Mouse (Mus musculus) heart, postnatal 4 days (tissue): Measurements from ENCODE around the gene Gm49321. TPM values are rescaled to one million over a fixed set of nuclear protein-coding genes. Genes with fewer than 3 reads are reported as not detected.

ENCODE experiments used
- DNase-seq: peaks from one replicate; pipeline ENCODE4 v3.0.0; 2021
- total RNA-seq, 2 experiments: library from RNA; stranded (reverse); gene quantifications; 2 replicates each; pipeline ENCODE4 v1.2.3; 2021

Gm49321 gene
- total RNA-seq = 1 to 10 TPM; 7.1 to 7.6 TPM

DNA sequence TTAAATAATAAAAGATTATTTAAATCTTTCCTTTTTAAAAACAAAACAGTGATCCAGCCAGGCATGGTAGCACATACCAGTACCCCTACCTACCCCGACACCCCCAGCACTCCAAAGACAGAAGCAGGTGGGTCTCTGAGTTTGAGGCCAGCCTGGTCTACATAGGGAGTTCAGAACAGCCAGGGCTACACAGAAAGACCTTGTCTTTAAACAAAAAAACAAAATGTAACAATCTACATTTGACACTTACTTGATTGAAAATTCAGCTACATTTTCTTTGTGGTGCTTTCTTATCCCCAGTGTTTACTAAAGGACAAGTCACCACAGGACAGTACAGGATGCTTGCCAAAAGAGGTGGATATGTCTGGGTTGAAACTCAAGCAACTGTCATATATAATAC is at the start of gene Gm49321:
Gene Gm49321, plus strand, starts transcription at position 301 of the 400 bp plus-strand sequence.
- DNase-seq = no peak

DNA sequence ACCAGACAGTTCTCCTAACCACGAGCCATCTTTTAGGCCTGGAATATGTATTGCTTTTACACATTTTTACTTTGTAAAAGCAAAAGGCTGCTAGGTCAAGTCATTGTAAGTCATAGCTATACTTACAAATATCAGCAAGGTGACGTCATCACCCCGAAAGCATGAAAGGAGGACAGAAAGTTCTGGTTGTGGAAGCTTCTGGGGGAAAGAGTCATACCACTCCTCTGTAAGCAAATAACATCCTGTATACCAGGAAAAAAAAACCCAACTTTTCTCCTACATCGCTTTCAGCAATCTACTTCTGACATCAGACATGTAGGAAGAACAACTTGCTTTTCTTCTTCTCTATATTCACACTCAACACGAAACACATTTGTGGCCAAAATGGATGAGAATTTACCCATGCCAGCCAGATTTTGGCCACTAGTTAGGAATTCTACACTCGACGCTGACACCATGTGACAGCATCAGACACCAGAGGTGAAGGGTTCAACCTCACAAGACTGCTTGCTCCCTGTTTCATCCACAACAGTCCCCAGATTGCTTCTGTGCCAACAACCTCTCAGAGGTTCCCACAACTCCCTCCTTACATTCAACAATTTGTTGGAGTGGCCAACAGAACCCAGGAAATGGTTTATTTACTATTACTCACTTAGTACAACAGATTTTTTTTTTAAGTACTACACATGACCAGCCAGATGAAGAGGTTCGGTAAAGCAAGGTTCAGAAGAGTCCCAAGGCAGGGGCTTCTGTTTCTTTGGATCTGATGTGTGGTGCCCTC is 49.3 kb upstream of the Gm49321 start:
- no peak for DNase-seq

DNA sequence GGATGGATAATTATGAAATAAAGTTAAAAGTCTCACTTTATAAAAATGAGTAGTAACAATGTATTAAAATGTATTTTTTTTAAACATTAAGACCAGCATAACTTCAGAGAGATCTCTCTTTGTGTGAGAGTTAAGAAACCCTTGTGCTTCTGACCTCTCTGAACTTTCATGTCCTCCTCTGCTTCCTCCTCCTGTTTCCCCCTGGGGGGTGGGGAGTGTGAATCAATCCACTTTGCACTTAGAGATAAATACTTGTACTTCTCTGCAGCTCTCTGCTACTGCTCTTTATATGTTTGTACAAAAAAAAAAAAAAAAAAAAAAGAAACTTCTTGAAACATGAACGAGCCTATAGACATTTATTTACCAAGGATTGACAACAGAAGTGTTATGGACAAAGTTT is 47.9 kb upstream of the Gm49321 start:
- no peak for DNase-seq

DNA sequence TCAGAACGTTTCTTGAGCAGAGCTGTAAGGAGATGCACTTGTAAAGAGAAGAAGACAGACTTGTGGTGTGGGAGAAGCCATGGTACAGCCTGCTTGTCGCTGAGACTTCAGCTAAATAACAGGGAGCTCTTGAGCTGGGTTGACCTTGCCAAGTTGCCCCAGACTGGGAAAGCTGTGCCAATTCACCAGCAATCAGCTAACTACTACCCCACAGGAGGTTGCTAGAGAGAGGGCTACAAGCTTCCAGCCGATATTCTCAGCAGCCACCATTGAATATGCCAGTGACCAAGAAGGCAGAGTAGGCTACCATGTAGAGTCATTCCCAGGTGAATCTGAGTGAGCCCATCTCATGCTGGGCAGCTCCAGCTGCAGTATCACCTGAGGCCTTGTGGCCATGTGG is 47.4 kb upstream of the Gm49321 start:
- no peak for DNase-seq

DNA sequence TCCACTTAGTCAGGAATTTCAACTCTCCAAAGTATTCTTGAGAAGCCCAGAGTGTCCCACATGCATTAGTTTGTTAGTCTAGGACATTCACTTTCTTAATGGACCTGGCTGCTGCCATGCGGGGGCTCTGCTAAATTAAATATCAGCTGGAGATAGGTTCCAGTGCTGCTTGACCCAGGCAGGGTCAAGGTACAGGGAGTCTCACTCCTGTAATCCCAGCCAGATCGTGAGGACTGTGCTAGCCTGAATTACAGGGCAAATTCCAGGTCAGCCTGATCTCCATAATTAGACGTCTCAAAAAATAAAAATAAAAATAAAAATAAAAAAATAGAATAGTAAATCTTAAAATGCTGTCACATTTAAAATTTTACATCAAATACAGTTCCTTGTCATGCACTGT is 44.8 kb upstream of the Gm49321 start:
- DNase-seq = no peak

GRCm38 (mm10) chr12:73894838-73895237 is 42.6 kb upstream of the Gm49321 start:
- no peak for DNase-seq

- DNase-seq = no peak
Observed at GRCm38 (mm10) chr12:73895674-73896073, 41.8 kb upstream of the Gm49321 start.

DNA sequence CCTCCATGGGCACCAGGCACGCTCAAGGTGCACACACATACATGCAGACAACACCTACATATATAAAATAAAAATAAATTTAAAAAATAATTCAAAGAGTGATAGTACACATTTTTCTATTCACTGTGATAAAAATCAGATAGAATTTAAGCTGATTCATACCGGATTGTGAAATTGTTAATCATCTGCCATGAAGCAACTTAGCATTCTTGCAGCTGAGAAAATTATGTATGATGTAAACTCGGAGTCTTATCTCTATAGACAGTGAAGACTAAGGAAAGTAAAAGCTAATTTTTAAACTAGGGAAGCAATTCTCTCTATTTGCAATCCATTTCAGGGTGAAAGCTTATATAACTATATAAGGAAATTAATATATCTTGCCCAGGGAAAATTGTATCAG is 41.0 kb upstream of the Gm49321 start:
- DNase-seq = no peak

GRCm38 (mm10) chr12:73898281-73898680 is 39.2 kb upstream of the Gm49321 start:
- DNase-seq = no peak

GRCm38 (mm10) chr12:73904133-73904934 is 33.1 kb upstream of the Gm49321 start:
- no peak for DNase-seq

- DNase-seq = no peak
Observed at GRCm38 (mm10) chr12:73905041-73905440, 32.4 kb upstream of the Gm49321 start.

DNA sequence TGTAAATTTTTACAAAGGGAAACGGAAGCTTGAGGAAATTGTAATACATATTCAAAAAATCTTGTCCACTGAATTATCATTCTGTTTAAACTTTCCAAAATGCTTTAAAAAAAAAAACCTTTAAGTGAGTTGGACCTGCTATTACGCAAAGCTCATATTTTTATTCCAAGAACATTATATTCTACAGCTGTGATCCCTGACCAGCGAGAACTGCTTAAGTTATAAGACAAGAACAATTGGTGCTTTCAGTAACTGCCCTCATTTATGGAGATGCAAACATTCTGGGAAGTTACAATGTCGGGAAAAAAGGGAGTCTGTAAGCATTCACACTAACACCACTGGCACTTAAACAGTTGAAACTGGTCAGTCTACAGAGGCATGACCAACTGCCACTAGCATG is 31.9 kb upstream of the Gm49321 start:
- DNase-seq = no peak

DNA sequence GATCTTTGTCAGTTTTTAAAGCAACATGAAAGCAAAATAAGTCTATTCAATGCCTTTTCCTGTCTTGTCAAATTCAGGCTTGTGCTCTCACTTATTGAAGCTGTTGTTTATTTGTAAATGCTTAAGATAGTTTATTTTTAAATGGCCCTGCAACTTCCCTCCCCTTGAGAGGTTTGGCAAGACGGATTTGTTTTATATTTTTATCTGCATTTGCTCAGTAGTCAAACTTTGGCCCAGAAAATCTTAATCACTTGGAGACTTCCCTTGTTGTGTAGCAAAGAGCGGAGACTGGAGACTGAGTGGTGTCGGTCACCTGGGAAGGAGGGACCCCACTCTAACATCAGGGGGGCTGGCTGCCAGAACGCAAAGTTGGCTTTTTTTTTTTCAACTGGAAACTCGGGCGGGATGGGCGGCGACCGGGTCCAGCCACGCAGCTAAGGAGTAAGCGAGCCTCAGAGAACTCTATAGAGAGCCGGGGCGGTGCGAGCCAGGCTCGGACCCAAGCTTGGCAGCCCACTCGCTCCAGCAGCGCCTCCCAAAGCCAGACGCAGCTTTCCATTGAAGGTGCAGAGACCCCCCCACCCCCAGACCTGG is 30.3 kb upstream of the Gm49321 start:
- no peak for DNase-seq

GRCm38 (mm10) chr12:73907673-73908150 is 29.7 kb upstream of the Gm49321 start:
- DNase-seq = peak; percentile 97

DNA sequence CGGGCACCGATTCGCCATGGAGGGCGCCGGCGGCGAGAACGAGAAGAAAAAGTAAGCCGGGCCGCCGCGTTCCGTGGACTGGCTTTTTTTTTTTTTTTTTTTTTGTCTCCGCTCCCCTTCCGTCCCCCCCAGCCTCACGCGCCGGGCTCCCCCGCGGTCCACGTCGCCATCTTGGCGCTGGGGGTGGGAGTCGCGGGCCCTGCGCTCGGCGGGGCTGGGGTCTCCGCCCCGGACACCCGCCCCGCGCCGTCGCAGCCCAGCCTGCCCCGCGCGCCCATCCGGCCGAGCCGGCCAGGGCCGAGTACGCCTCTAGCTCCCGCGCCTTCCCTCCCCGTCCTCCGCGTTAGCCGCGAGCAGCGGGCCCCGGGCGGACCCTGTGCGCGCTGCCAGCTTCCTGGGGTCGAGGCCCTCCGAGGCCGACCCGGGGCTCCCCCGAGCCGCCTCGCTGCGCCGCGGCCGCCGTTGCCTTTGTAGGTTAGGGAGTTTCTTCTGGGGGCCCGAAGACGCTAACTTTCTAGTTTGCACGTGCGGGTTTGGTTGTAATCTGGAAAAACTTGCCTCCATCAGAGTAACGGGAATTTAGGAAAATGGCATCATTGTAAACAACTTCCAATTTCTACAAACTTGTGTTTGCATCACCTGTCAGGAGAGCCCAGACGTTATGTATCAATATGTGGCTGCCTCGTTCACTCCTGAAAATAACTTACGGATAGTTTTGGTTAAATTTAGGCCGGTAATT is 29.0 kb upstream of the Gm49321 start:
- peak; percentile 76 for DNase-seq

GRCm38 (mm10) chr12:73909013-73909575 is 28.4 kb upstream of the Gm49321 start:
- DNase-seq = no peak

GRCm38 (mm10) chr12:73918479-73918878 is 19.0 kb upstream of the Gm49321 start:
- no peak for DNase-seq

GRCm38 (mm10) chr12:73930266-73930665 is 7.2 kb upstream of the Gm49321 start:
- no peak for DNase-seq

DNA sequence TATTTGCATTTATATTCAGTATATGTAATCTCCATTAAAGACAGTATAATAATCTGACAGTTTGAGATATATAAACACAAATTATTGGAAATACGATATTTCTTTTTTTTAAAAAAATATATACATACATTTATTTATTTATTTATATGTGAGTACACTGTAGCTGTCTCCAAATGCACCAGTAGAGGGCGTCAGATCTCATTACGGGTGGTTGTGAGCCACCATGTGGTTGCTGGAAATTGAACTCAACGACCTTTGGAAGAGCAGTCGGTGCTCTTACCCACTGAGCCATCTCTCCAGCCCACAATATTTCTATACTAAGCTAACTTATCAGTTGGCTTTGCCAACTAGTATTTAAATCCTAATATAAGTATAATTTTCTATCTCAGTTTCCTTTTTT is 6.2 kb upstream of the Gm49321 start:
- peak; percentile 61 for DNase-seq

GRCm38 (mm10) chr12:73934528-73934927 is 2.9 kb upstream of the Gm49321 start:
- no peak for DNase-seq

DNA sequence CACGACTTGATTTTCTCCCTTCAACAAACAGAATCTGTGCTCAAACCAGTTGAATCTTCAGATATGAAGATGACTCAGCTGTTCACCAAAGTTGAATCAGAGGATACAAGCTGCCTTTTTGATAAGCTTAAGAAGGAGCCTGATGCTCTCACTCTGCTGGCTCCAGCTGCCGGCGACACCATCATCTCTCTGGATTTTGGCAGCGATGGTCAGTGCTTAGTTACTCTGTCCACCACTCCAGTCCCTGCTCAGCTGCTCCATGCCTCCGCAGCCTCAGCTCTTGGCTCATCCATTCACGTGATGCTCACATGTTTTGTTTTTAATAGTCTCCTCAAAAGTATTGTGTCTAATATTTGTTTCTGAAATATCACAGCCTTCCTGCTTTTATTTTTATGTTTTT is 2.1 kb downstream of the Gm49321 start:
- peak; percentile 31 for DNase-seq

DNA sequence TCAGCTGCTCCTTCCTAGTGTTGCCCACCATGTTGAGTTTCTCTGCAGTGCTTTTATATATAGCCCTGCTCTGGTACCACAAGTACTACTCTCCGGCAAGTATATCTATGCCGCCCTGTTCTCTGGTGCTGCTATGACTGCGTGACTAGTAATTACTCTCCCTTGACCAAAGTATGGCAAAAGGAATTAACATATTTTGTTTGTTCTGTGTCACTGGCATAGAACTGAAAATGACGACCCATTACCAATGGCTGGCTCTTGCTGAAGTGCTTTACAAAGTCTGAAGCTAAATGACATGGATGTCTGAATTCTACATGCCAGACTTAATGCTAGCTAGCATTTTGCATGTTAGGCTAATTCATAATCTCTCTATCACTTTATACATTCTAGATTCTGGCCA is 11.0 kb downstream of the Gm49321 start:
- no peak for DNase-seq
